Mouse (Mus musculus) cerebral cortex, adult 2 months (tissue): ENCODE measurements around the gene Ncoa3.

ENCODE experiments used
- WGBS: fragments of 180-500 bp; shearing (Covaris S2); methylation state at CpG from one replicate; pipeline ENCODE4 v1.1.7; 2018; 5-methylcytosine and 5-hydroxymethylcytosine counted together

Ncoa3 gene

GRCm38 (mm10) chr2:165969961-165970360 is 22.5 kb upstream of the Ncoa3 start:
- WGBS: 91% methylated on average over 13 of the region's 13 CpGs

- WGBS: 88% methylated on average over 7 of the region's 7 CpGs
These were observed 21.7 kb upstream of the Ncoa3 start for GRCm38 (mm10) chr2:165970767-165971166.

- WGBS: 89% methylated on average over 1 of the region's 1 CpGs
These were observed 18.1 kb upstream of the Ncoa3 start for GRCm38 (mm10) chr2:165974383-165974782.

- WGBS: 77% methylated on average over 3 of the region's 3 CpGs
These were observed 16.2 kb upstream of the Ncoa3 start for GRCm38 (mm10) chr2:165976186-165976585.

GRCm38 (mm10) chr2:165976874-165977273 is 15.6 kb upstream of the Ncoa3 start:
- WGBS: 71% methylated on average over 5 of the region's 5 CpGs

GRCm38 (mm10) chr2:165978119-165978518 is 14.3 kb upstream of the Ncoa3 start:
- 90% methylated on average over 1 of the region's 1 CpGs for WGBS

- WGBS: 72% methylated on average over 6 of the region's 6 CpGs
These were observed 11.0 kb upstream of the Ncoa3 start for GRCm38 (mm10) chr2:165981248-165981977.

GRCm38 (mm10) chr2:165982512-165983389 is 9.7 kb upstream of the Ncoa3 start:
- WGBS: 52% methylated on average over 16 of the region's 16 CpGs

- 97% methylated on average over 1 of the region's 1 CpGs for WGBS
These were observed 8.1 kb upstream of the Ncoa3 start for GRCm38 (mm10) chr2:165984318-165984717.

GRCm38 (mm10) chr2:165984891-165985290 is 7.5 kb upstream of the Ncoa3 start:
- WGBS: 95% methylated on average over 6 of the region's 6 CpGs

- WGBS: 87% methylated on average over 11 of the region's 11 CpGs
These were observed 6.9 kb upstream of the Ncoa3 start for GRCm38 (mm10) chr2:165985581-165985980.

GRCm38 (mm10) chr2:165986921-165987453 is 5.4 kb upstream of the Ncoa3 start:
- WGBS: 3% methylated on average over 23 of the region's 23 CpGs

- 2% methylated on average over 33 of the region's 35 CpGs for WGBS
These were observed 901 bp downstream of the Ncoa3 start for GRCm38 (mm10) chr2:165993173-165993900.

GRCm38 (mm10) chr2:165994341-165994740 is 1.9 kb downstream of the Ncoa3 start:
- WGBS: 86% methylated on average over 4 of the region's 4 CpGs

GRCm38 (mm10) chr2:165995711-165996110 is 3.3 kb downstream of the Ncoa3 start:
- WGBS: 82% methylated on average over 8 of the region's 8 CpGs

GRCm38 (mm10) chr2:165996130-165996529 is 3.7 kb downstream of the Ncoa3 start:
- 68% methylated on average over 4 of the region's 4 CpGs for WGBS

GRCm38 (mm10) chr2:165997256-165997967 is 5.0 kb downstream of the Ncoa3 start:
- 89% methylated on average over 8 of the region's 8 CpGs for WGBS

- 55% methylated on average over 4 of the region's 4 CpGs for WGBS
These were observed 6.5 kb downstream of the Ncoa3 start for GRCm38 (mm10) chr2:165998969-165999368.

- 40% methylated on average over 5 of the region's 5 CpGs for WGBS
These were observed 7.4 kb downstream of the Ncoa3 start for GRCm38 (mm10) chr2:165999790-166000189.

GRCm38 (mm10) chr2:166000242-166000641 is 7.8 kb downstream of the Ncoa3 start:
- WGBS: 32% methylated on average over 5 of the region's 5 CpGs

- WGBS: 31% methylated on average over 5 of the region's 5 CpGs
These were observed 8.3 kb downstream of the Ncoa3 start for GRCm38 (mm10) chr2:166000769-166001168.
